Mouse (Mus musculus) lung, adult 2 months (tissue): ENCODE measurements around the gene Igfbp5. TPM values are rescaled to one million over a fixed set of nuclear protein-coding genes. Genes with fewer than 3 reads are reported as not detected.

Source experiments
- DNase-seq: peaks from one replicate; pipeline ENCODE4 v3.0.0; 2022
- H3K4me1 ChIP-seq: fragments of 200-500 bp; 2 replicates; pipeline ENCODE4 v1.6.1; 2011; ENCODE audit warnings: low read length; ENCODE audit not compliant: control insufficient read depth, insufficient read depth
- H3K4me3 ChIP-seq: fragments of 200-500 bp; replicated peaks from 2 replicates; pipeline ENCODE3; 2011; ENCODE audit warnings: low read depth, mild to moderate bottlenecking, control low read depth, low read length; ENCODE audit errors: extremely low read depth
- CTCF ChIP-seq: fragments of 200-500 bp; IDR thresholded peaks from 2 replicates; pipeline ENCODE4 v1.5.1; 2011; ENCODE audit warnings: mild to moderate bottlenecking, low read length, control low read depth; ENCODE audit not compliant: insufficient read depth
- POLR2A ChIP-seq: fragments of 200-500 bp; IDR thresholded peaks from 2 replicates; pipeline ENCODE4 v1.6.1; 2011; ENCODE audit warnings: low read depth, mild to moderate bottlenecking, control low read depth, low read length, borderline replicate concordance; ENCODE audit errors: extremely low read depth
- WGBS: fragments of 180-500 bp; shearing (Covaris S2); methylation state at CpG from one replicate; pipeline ENCODE4 v1.1.7; 2018; 5-methylcytosine and 5-hydroxymethylcytosine counted together
- polyA plus RNA-seq: library from polyadenylated mRNA; depleted of rRNA; stranded (reverse); fragments of >200 nt; gene quantifications from 2 replicates; pipeline ENCODE4 v1.2.3, GENCODE M21; 2012; rRNA removed

The Igfbp5 gene
- polyA plus RNA-seq, 1 experiment: 118 TPM

GRCm38 (mm10) chr1:72815616-72816015 is 59.1 kb downstream of the Igfbp5 start:
- no peaks in the 10 kb centered on the region for H3K4me1 ChIP-seq
- TF ChIP-seq POLR2A: no peak
- TF ChIP-seq CTCF: no peak
- 75% methylated on average over 3 of the region's 3 CpGs for WGBS
- no peak for DNase-seq
- no peak overlapping the region for H3K4me3 ChIP-seq

- 41% methylated on average over 5 of the region's 5 CpGs for WGBS
- Histone ChIP-seq H3K4me1 (no peaks in the 10 kb centered on the region), H3K4me3 (no peak overlapping the region)
- TF ChIP-seq CTCF: no peak
- TF ChIP-seq POLR2A: no peak
- no peak for DNase-seq
Observed at GRCm38 (mm10) chr1:72815184-72815583, 59.5 kb downstream of the Igfbp5 start.

GRCm38 (mm10) chr1:72813639-72814403 is 60.9 kb downstream of the Igfbp5 start:
- 24% methylated on average over 6 of the region's 6 CpGs for WGBS
- TF ChIP-seq POLR2A (no peak), CTCF (no peak)
- no peak for DNase-seq
- Histone ChIP-seq H3K4me3 (no peak overlapping the region), H3K4me1 (no peaks in the 10 kb centered on the region)

GRCm38 (mm10) chr1:72813089-72813638 is 61.5 kb downstream of the Igfbp5 start:
- 66% methylated on average over 5 of the region's 5 CpGs for WGBS
- DNase-seq: no peak
- Histone ChIP-seq H3K4me1 (no peaks in the 10 kb centered on the region), H3K4me3 (no peak overlapping the region)
- TF ChIP-seq CTCF (no peak), POLR2A (no peak)

GRCm38 (mm10) chr1:72811061-72811460 is 63.6 kb downstream of the Igfbp5 start:
- no peak overlapping the region for H3K4me3 ChIP-seq
- DNase-seq: no peak
- 92% methylated on average over 3 of the region's 3 CpGs for WGBS
- TF ChIP-seq POLR2A (no peak), CTCF (no peak)
- no peaks in the 10 kb centered on the region for H3K4me1 ChIP-seq

- 85% methylated on average over 7 of the region's 7 CpGs for WGBS
Observed at GRCm38 (mm10) chr1:72809951-72810675, 64.6 kb downstream of the Igfbp5 start.

GRCm38 (mm10) chr1:72809304-72809703 is 65.4 kb downstream of the Igfbp5 start:
- DNase-seq: no peak

More at GRCm38 (mm10) chr1:72809951-72810675, 64.6 kb downstream of the Igfbp5 start:
- Histone ChIP-seq H3K4me1 (no peaks in the 10 kb centered on the region), H3K4me3 (no peak overlapping the region)
- TF ChIP-seq POLR2A (no peak), CTCF (no peak)
- DNase-seq: no peak

More at GRCm38 (mm10) chr1:72809304-72809703, 65.4 kb downstream of the Igfbp5 start:
- WGBS: 87% methylated on average over 7 of the region's 7 CpGs
- H3K4me3 ChIP-seq: no peak overlapping the region
- TF ChIP-seq CTCF (no peak), POLR2A (no peak)
- H3K4me1 ChIP-seq: no peaks in the 10 kb centered on the region

Other genes with a start within 250 kb of the Igfbp5 start
- gene Ankar, start 174.3 kb downstream of the Igfbp5 start, polyA plus RNA-seq: not detected in 2 replicates
- gene Rpl37a, start 163.6 kb downstream of the Igfbp5 start, polyA plus RNA-seq: 483 and 531 TPM in 2 replicates
- 308 and 450 TPM in 2 replicates for gene Igfbp2, start 50.4 kb downstream of the Igfbp5 start, polyA plus RNA-seq
- not detected in 2 replicates for gene Tnp1, start 141.0 kb upstream of the Igfbp5 start, polyA plus RNA-seq